Mouse (Mus musculus): ENCODE results near the gene Kcna1.

GRCm38 (mm10) chr6:126593336-126593735 is 52.8 kb downstream of the Kcna1 start:
- TF ChIP-seq CTCF (IDR thresholded peaks at IDR 0.05; ENCODE audit: borderline replicate concordance, insufficient read depth, low read depth, low read length) (no peak), POLR2A (IDR thresholded peaks at IDR 0.05; ENCODE audit: borderline replicate concordance, insufficient read depth, low read length) (no peak)
